Mouse (Mus musculus) embryonic fibroblast, embryonic 13.5 days (primary cell): Measurements from ENCODE around the gene Gipc3.

ENCODE experiments used
- CTCF ChIP-seq: IDR thresholded peaks from 2 replicates; pipeline ENCODE4 v1.5.1; 2011; ENCODE audit warnings: mild to moderate bottlenecking, control low read depth, low read length, moderate library complexity, borderline replicate concordance; ENCODE audit not compliant: insufficient read depth
- POLR2A ChIP-seq: IDR thresholded peaks from 2 replicates; pipeline ENCODE4 v1.6.1; 2011; ENCODE audit warnings: low read depth, mild to moderate bottlenecking, control low read depth, low read length, moderate library complexity

DNA sequence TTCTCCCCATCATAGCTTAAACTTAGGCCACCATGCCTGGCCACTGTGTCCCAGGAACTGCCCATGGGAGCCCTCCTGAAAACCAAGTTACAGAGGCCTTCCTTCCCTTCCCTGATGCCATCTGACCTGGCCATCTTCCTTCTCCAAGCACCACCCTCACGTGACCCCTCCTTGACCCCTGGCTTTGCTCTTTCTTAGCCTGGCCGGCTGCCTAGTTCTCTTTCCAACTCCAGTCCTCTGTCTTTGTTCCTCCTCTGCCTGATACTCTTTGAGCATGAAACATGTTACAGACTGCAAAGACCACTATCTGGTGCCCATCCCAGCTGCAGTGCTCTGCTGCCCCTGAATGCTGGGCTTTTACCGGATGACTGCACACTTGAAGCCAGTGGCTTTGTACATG, 46.3 kb upstream of the Gipc3 start:
- TF ChIP-seq POLR2A = no peak
- TF ChIP-seq CTCF = no peak
